Mouse (Mus musculus): ENCODE measurements around the gene Vpreb1. TPM values are rescaled to one million over a fixed set of nuclear protein-coding genes. Genes with fewer than 3 reads are reported as not detected.

Vpreb1 gene
- not detected in 2 replicates for total RNA-seq (2015; ENCODE audit: low replicate concordance)
- 0.85 TPM in 1 of 2 replicates, not detected in the other for total RNA-seq (2017; ENCODE audit: low replicate concordance)

GRCm38 (mm10) chr16:16870617-16871331 lies at the start of gene Vpreb1, which contains the start of gene Top3b:
TSS of gene Vpreb1 (minus strand) at chr16:16870843.
TSS of gene Top3b (plus strand) at chr16:16870736.
- peak; percentile 96 for ATAC-seq (replicated peaks; ENCODE audit: low FRiP score, poor library complexity, severe bottlenecking)

- no peak for ATAC-seq (replicated peaks; ENCODE audit: low FRiP score, poor library complexity, severe bottlenecking)
Observed at GRCm38 (mm10) chr16:16918441-16919117, 47.9 kb upstream of the Vpreb1 start.

- ATAC-seq (replicated peaks; ENCODE audit: low FRiP score, poor library complexity, severe bottlenecking) = no peak
Observed at GRCm38 (mm10) chr16:16913440-16913839, 42.8 kb upstream of the Vpreb1 start.

GRCm38 (mm10) chr16:16911641-16912597 lies 41.3 kb upstream of the Vpreb1 start:
- peak; percentile 81 for ATAC-seq (replicated peaks; ENCODE audit: low FRiP score, poor library complexity, severe bottlenecking)

GRCm38 (mm10) chr16:16907799-16908198 lies 37.2 kb upstream of the Vpreb1 start:
- ATAC-seq (replicated peaks; ENCODE audit: low FRiP score, poor library complexity, severe bottlenecking) = no peak

- ATAC-seq (replicated peaks; ENCODE audit: low FRiP score, poor library complexity, severe bottlenecking) = no peak
Observed at GRCm38 (mm10) chr16:16903188-16903587, 32.5 kb upstream of the Vpreb1 start.

- ATAC-seq (replicated peaks; ENCODE audit: low FRiP score, poor library complexity, severe bottlenecking) = no peak
Observed at GRCm38 (mm10) chr16:16902329-16902728, 31.7 kb upstream of the Vpreb1 start.

- ATAC-seq (replicated peaks; ENCODE audit: low FRiP score, poor library complexity, severe bottlenecking) = no peak
Observed at GRCm38 (mm10) chr16:16897056-16897584, 26.5 kb upstream of the Vpreb1 start.

- peak; percentile 97 for ATAC-seq (replicated peaks; ENCODE audit: low FRiP score, poor library complexity, severe bottlenecking)
Observed at GRCm38 (mm10) chr16:16896382-16897055, 25.9 kb upstream of the Vpreb1 start, which contains the start of gene Ppm1f. TSS of gene Ppm1f (plus strand) at chr16:16896469.

- no peak for ATAC-seq (replicated peaks; ENCODE audit: low FRiP score, poor library complexity, severe bottlenecking)
Observed at GRCm38 (mm10) chr16:16896015-16896381, 25.4 kb upstream of the Vpreb1 start.

GRCm38 (mm10) chr16:16892366-16892765 lies 21.7 kb upstream of the Vpreb1 start:
- no peak for ATAC-seq (replicated peaks; ENCODE audit: low FRiP score, poor library complexity, severe bottlenecking)

- no peak for ATAC-seq (replicated peaks; ENCODE audit: low FRiP score, poor library complexity, severe bottlenecking)
Observed at GRCm38 (mm10) chr16:16888341-16888740, 17.7 kb upstream of the Vpreb1 start.

- no peak for ATAC-seq (replicated peaks; ENCODE audit: low FRiP score, poor library complexity, severe bottlenecking)
Observed at GRCm38 (mm10) chr16:16879025-16879424, 8.4 kb upstream of the Vpreb1 start.

- ATAC-seq (replicated peaks; ENCODE audit: low FRiP score, poor library complexity, severe bottlenecking) = no peak
Observed at GRCm38 (mm10) chr16:16870241-16870616, 414 bp downstream of the Vpreb1 start.

- no peak for ATAC-seq (replicated peaks; ENCODE audit: low FRiP score, poor library complexity, severe bottlenecking)
Observed at GRCm38 (mm10) chr16:16865696-16866561, 4.7 kb downstream of the Vpreb1 start.

- ATAC-seq (replicated peaks; ENCODE audit: low FRiP score, poor library complexity, severe bottlenecking) = no peak
Observed at GRCm38 (mm10) chr16:16865217-16865616, 5.4 kb downstream of the Vpreb1 start.

GRCm38 (mm10) chr16:16863978-16864377 lies 6.7 kb downstream of the Vpreb1 start, which contains the start of gene Igll1:
TSS of gene Igll1 (minus strand) at chr16:16863985.
- no peak for ATAC-seq (replicated peaks; ENCODE audit: low FRiP score, poor library complexity, severe bottlenecking)

GRCm38 (mm10) chr16:16862288-16862687 lies 8.4 kb downstream of the Vpreb1 start:
- no peak for ATAC-seq (replicated peaks; ENCODE audit: low FRiP score, poor library complexity, severe bottlenecking)
